ENCODE assay signal across 8 mouse cellular contexts in genomic region chr1:82316111-82316745, GRCm38 (mm10). TPM values are rescaled to one million over a fixed set of nuclear protein-coding genes. Genes with fewer than 3 reads are reported as not detected.
DNase-seq lines count a peak whose midpoint lies in the region; ATAC-seq lines count a peak whose summit lies in the region.

Gene Rhbdd1 (plus strand): TSS chr1:82316452.

- WGBS in hindbrain, embryonic 12.5 days = 4% methylated on average over 47 of the region's 47 CpGs

- peak; percentile 97 for ATAC-seq in hindbrain, embryonic 12.5 days (ENCODE audit: low FRiP score)

- H3K36me3 ChIP-seq in hindbrain, embryonic 12.5 days = no peaks in the 10 kb centered on the region

- H3K9me3 ChIP-seq in hindbrain, embryonic 12.5 days (replicated peaks) = no peaks in the 10 kb centered on the region

- DNase-seq in NIH3T3 (ENCODE audit: low read depth) = peak; percentile 100
- DNase-seq in cerebellum, postnatal 10 days = peak; percentile 99
- DNase-seq in frontal cortex, postnatal 10 days (ENCODE audit: low spot score in 2 of 2) = peak; percentile 93 to 97
- DNase-seq in layer of hippocampus, postnatal 14 days (ENCODE audit: low spot score in 2 of 2) = peak; percentile 98 to 99
- peak; percentile 98 for DNase-seq in lung, postnatal 14 days
- DNase-seq in retina, adult 2 months (ENCODE audit: low read depth, low spot score) = peak; percentile 97
- peak; percentile 95 to 96 for DNase-seq in thymus, postnatal 36 days

- peak within 1 kb of the TSS; percentile 74 for H3K4me2 ChIP-seq in hindbrain, embryonic 12.5 days (replicated peaks)

- H3K4me3 ChIP-seq in hindbrain, embryonic 12.5 days = peak within 1 kb of the TSS; percentile 85

- peak within 1 kb of the TSS; percentile 97 for H3K27ac ChIP-seq in hindbrain, embryonic 12.5 days

- H3K9ac ChIP-seq in hindbrain, embryonic 12.5 days = peak within 1 kb of the TSS; percentile 91

- peaks cover 22% of the 10 kb centered on the region for H3K4me1 ChIP-seq in hindbrain, embryonic 12.5 days

- H3K27me3 ChIP-seq in hindbrain, embryonic 12.5 days = 0 out of 2 replicates have a peak, but pooled peaks cover 3% of the 10 kb centered on the region

RNA-seq across cellular contexts. Expression of gene Rhbdd1, which starts in this region (rescaled TPM):
- polyA plus RNA-seq in hindbrain, embryonic 12.5 days (2016; fragmentation: Nextera tagmentation; extraction: Ambion mirVana) = 7.2 and 7.9 TPM in 2 replicates
- total RNA-seq in layer of hippocampus, postnatal 14 days (2021) = 1 to 10 TPM; 6.6 to 7.5 TPM

Comparison
In these comparisons a context has a peak if more than half of its experiments do, and no peak if none do; other contexts are left out.
1. Peak in every context shown above with its lines: DNase-seq, ATAC-seq, H3K4me3 ChIP-seq and H3K27ac ChIP-seq.